Mouse (Mus musculus): ENCODE data around the gene Gja8.

DNA sequence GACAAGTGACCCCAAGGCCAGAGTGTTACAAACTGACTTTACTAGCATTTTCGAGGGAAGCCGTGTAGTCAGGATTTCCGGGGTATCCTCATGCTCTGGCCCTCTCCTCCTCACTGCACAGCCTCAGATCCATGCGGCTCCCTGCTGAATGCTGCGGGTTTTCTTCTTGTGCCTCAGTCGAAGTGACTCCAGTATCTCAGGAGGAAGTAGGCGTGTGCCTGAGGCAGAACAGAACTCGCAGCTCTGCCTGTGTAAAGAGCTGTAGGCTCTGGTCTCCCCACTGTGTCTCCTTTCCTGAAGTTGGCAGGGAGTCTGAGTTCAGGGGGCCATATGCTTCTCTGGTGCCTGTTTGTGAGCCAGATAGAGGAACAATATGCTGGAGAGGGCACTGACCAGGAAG, 54.8 kb downstream of the Gja8 start:
- TF ChIP-seq CTCF (IDR thresholded peaks at IDR 0.05; ENCODE audit: low read depth) (no peak), EP300 (IDR thresholded peaks at IDR 0.05; ENCODE audit: low read depth) (no peak)
